In the genomic region with DNA sequence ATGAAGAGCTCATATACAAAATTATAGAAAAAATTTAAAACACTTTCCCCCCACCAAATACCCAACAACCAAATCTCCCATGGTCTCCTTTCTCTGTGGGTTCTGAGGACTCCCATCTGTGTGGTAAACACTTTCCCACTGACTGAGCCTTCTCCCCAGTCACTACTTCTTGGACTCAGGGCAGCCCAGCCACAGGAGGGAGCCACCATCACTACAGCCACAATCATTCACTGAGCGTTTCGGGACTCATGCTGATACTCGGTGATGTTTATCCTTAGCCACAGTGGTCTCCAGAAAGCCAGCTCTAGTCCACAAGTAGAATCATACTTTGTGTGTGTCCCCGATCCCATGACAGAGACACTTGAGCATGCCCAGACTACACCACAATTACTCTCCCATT, we compare ENCODE assay signal across 43 mouse cellular contexts. TPM values are rescaled to one million over a fixed set of nuclear protein-coding genes. Genes with fewer than 3 reads are reported as not detected.
"Had no signal": no experiment of that assay in that cellular context is flagged by ENCODE, and none has a peak within 500 bp of the region (broad histone marks: within the 10 kb centered on the region; RNA-seq: fewer than 3 reads in every experiment).

No protein-coding gene starts in this region.

- H3K27me3 ChIP-seq: heart, embryonic 13.5 days; heart, embryonic 15.5 days; hindbrain, embryonic 13.5 days; kidney, embryonic 15.5 days; limb, embryonic 13.5 days; limb, embryonic 15.5 days; liver, embryonic 12.5 days had no signal

- DNase-seq: gastrocnemius, postnatal 14 days; gastrocnemius, postnatal 36 days; heart, adult 18-20 months; heart, postnatal 14 days; heart, postnatal 36 days; kidney, adult 11 months; kidney, adult 2 months; kidney, adult 9 months; kidney, postnatal 14 days; kidney, postnatal 36 days; layer of hippocampus, postnatal 36 days; left cerebral cortex, postnatal 4 days had no signal

- H3K36me3 ChIP-seq: heart, embryonic 13.5 days; heart, embryonic 15.5 days; hindbrain, embryonic 13.5 days; kidney, embryonic 15.5 days; limb, embryonic 13.5 days; limb, embryonic 15.5 days; liver, embryonic 12.5 days had no signal

- H3K27ac ChIP-seq: heart, embryonic 13.5 days; heart, embryonic 15.5 days; hindbrain, embryonic 13.5 days; kidney, embryonic 15.5 days; kidney, postnatal 0 days; limb, embryonic 13.5 days; limb, embryonic 15.5 days; liver, embryonic 12.5 days; liver, embryonic 14.5 days had no signal

- H3K4me3 ChIP-seq: heart, embryonic 13.5 days; heart, embryonic 15.5 days; hindbrain, embryonic 13.5 days; kidney, embryonic 15.5 days; limb, embryonic 13.5 days; limb, embryonic 15.5 days; liver, embryonic 12.5 days had no signal

- H3K9me3 ChIP-seq: heart, embryonic 13.5 days; heart, embryonic 15.5 days; hindbrain, embryonic 13.5 days; kidney, embryonic 15.5 days; limb, embryonic 13.5 days; limb, embryonic 15.5 days; liver, embryonic 12.5 days had no signal

RNA-seq across cellular contexts. Expression of a gene that starts 14.9 kb away (rescaled TPM):
- total RNA-seq: gastrocnemius, adult 18-20 months; gastrocnemius, adult 8-10 months; gastrocnemius, postnatal 14 days; gastrocnemius, postnatal 36 days; heart, adult 18-20 months; heart, postnatal 14 days; heart, postnatal 36 days; layer of hippocampus, adult 18-20 months; layer of hippocampus, postnatal 14 days; layer of hippocampus, postnatal 36 days; left cerebral cortex, adult 18-20 months; left cerebral cortex, adult 8-10 months; left cerebral cortex, postnatal 10 days; left cerebral cortex, postnatal 25 days; left cerebral cortex, postnatal 4 days; liver, adult 2 months had no signal
- polyA plus RNA-seq: frontal cortex, adult 2 months; heart, embryonic 11.5 days; heart, embryonic 13.5 days; heart, embryonic 15.5 days; heart, postnatal 0 days; hindbrain, embryonic 11.5 days; hindbrain, embryonic 13.5 days; hindbrain, embryonic 16.5 days; intestine, embryonic 14.5 days; intestine, embryonic 16.5 days; kidney, embryonic 15.5 days; kidney, postnatal 0 days; limb, embryonic 11.5 days; limb, embryonic 13.5 days; limb, embryonic 15.5 days; liver, adult 2 months; liver, embryonic 12.5 days; liver, embryonic 14.5 days; liver, embryonic 16.5 days had no signal

RNA-seq across cellular contexts. Expression of a gene that starts 22.4 kb away (rescaled TPM):
- total RNA-seq: gastrocnemius, adult 18-20 months; gastrocnemius, adult 8-10 months; gastrocnemius, postnatal 14 days; gastrocnemius, postnatal 36 days; heart, adult 18-20 months; heart, adult 8-10 months; heart, postnatal 14 days; heart, postnatal 36 days; layer of hippocampus, adult 18-20 months; layer of hippocampus, postnatal 14 days; layer of hippocampus, postnatal 36 days; left cerebral cortex, adult 18-20 months; left cerebral cortex, adult 8-10 months; left cerebral cortex, postnatal 10 days; left cerebral cortex, postnatal 25 days; left cerebral cortex, postnatal 4 days; liver, adult 2 months had no signal
- polyA plus RNA-seq: frontal cortex, adult 2 months; gonadal fat pad, adult 2 months; heart, embryonic 15.5 days; heart, postnatal 0 days; hindbrain, embryonic 11.5 days; hindbrain, embryonic 13.5 days; intestine, embryonic 16.5 days; kidney, adult 2 months; kidney, embryonic 15.5 days; large intestine, adult 2 months; limb, embryonic 11.5 days; liver, adult 2 months; liver, embryonic 12.5 days; liver, embryonic 14.5 days; liver, embryonic 16.5 days had no signal

RNA-seq across cellular contexts. Expression of a gene that starts 47.7 kb away (rescaled TPM):
- total RNA-seq: gastrocnemius, adult 18-20 months; gastrocnemius, adult 8-10 months; gastrocnemius, postnatal 14 days; gastrocnemius, postnatal 36 days; heart, adult 18-20 months; heart, adult 8-10 months; heart, postnatal 14 days; heart, postnatal 36 days; hematopoietic stem cell, adult 5-6 weeks; layer of hippocampus, adult 18-20 months; layer of hippocampus, postnatal 14 days; layer of hippocampus, postnatal 36 days; left cerebral cortex, adult 18-20 months; left cerebral cortex, adult 8-10 months; left cerebral cortex, postnatal 10 days; left cerebral cortex, postnatal 25 days; left cerebral cortex, postnatal 4 days; liver, adult 2 months had no signal
- polyA plus RNA-seq: frontal cortex, adult 2 months; heart, embryonic 11.5 days; heart, embryonic 13.5 days; heart, embryonic 15.5 days; heart, postnatal 0 days; hindbrain, embryonic 11.5 days; hindbrain, embryonic 13.5 days; hindbrain, embryonic 16.5 days; intestine, embryonic 14.5 days; intestine, embryonic 16.5 days; kidney, adult 2 months; kidney, embryonic 15.5 days; kidney, postnatal 0 days; large intestine, adult 2 months; limb, embryonic 11.5 days; limb, embryonic 15.5 days; liver, adult 2 months; liver, embryonic 12.5 days; liver, embryonic 14.5 days; liver, embryonic 16.5 days had no signal
